Mouse (Mus musculus) heart, adult 18-20 months (tissue): ENCODE results near the gene Spryd3. TPM values are rescaled to one million over a fixed set of nuclear protein-coding genes. Genes with fewer than 3 reads are reported as not detected.
A peak's percentile ranks its signal among the peaks of the same experiment; 100 is the strongest.

Experiments
- DNase-seq, 2 experiments: peaks; one replicate each; pipeline ENCODE4 v3.0.0; 2021 to 2022; ENCODE audit warnings: mixed read lengths in 1 of 2
- total RNA-seq, 2 experiments: library from RNA; stranded (reverse); gene quantifications; 2 replicates each; pipeline ENCODE4 v1.2.3; 2021

Spryd3 gene
- total RNA-seq, 2 experiments from 2014 or later = 14.4 to 15.3 TPM

DNA sequence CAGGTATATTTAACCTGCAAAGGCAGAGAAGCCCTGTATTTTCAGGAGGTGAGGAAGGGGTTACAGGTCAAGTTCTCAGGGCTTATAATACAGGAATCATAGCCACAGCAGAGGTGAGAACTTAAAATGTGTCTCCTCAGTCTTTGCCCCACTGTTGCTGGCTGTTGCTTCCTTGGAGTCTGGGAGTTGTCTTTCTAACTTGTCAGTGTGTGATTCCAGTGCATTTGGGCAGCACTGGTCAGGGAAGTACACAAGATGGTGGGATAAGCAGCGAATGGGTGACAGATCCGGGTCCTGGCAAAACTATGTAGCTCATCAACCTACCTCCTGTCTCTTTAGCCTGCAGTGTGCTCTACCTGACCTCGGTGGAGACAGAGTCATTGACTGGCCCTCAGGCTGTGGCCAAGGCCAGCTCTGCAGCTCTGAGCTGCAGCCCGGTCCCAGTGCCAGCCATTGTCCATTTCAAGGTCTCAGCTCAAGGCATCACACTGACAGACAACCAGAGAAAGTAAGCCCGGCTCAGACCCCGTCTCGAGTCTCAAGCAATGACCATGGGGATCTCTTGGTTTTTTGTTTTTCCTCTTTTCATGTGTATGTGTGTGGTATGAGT, 21.3 kb downstream of the Spryd3 start:
- peak in 1 of 2 experiments; percentile 9 for DNase-seq

DNA sequence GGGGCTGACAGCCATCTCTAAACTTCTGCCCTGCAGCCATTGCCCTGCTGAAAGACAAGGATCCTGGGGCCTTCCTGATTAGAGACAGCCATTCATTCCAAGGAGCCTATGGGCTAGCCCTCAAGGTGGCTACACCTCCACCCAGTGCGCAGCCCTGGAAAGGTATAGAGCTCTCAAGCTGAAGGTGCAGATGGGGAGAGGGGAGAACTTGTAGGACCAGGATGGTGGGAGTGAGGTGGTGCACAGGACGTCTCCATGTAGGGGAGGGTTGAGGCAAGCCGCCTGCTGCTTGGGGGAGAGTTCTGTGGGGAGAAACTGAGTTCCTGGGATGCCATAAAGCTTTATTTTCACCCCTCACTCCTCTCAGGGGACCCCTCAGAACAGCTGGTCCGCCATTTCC, 22.4 kb downstream of the Spryd3 start:
- no peak for DNase-seq

DNA sequence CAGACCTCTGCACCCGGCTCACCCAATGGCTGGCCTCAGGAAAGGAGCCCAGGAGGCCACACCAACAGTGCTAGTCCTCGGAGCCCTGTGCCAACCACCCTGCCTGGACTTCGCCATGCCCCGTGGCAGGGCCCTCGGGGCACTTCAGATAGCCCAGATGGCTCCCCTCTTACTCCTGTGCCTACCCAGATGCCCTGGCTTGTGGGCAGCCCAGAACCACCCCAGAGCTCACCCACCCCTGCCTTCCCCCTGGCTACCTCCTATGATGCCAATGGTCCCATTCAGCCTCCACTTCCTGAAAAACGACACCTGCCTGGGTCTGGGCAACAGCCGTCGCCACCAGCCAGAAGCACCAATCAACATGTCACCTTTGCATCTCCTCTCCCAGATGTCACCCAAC, 23.2 kb downstream of the Spryd3 start:
- no peak for DNase-seq

GRCm38 (mm10) chr15:102112181-102112580, 23.9 kb downstream of the Spryd3 start:
- no peak for DNase-seq

GRCm38 (mm10) chr15:102111495-102111829, 24.6 kb downstream of the Spryd3 start:
- peak; percentile 33 to 45 for DNase-seq

DNA sequence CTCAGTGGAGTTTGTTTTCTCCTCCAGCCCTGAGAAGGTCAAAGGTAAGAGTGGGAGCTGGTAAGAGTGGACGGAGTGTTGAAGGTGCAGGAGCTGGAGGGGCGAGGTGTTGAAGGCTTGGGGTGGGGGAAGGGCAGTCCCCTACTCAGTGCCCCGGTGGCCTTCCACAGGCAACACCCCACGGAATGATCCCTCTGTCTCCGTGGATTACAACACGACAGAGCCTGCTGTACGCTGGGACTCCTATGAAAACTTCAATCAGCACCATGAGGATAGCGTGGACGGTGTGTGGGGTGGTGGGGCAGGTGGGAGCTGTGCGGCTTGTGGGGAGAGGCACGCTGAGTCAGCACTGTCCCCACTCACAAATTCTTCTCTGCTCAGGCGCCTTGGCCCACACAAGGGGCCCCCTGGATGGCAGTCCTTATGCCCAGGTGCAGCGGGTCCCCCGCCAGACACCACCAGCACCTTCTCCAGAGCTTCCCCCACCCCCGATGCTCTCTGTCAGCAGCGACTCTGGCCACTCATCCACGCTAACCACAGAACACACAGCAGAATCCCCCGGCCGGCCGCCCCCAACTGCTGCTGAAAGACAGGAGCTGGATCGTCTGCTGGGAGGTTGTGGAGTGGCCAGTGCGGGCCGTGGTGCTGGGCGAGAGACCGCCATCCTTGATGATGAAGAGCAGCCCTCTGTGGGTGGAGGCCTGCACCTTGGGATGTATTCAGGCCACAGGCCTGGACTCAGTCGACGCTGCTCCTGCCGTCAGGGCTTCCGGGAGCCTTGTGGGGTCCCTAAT, 25.1 kb downstream of the Spryd3 start:
- DNase-seq = peak in 1 of 2 experiments; percentile 28

DNA sequence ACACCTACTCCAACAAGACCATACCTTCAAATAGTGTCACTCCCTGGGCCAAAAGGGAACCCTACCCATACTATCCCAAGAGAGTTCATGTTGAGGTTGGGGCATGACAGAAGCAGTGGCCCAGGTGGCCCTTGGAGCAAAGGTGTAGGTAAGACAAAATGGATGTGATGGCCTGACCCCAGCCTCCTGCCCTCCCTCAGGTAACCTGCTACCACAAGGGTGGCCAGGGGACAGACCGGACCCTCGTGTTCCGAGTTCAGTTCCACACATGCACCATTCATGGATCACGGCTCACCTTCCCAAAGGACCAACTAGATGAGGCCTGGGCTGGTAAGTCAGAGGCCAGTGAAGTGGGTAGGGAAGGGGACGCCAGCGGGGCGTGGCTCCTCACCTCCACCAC, 25.8 kb downstream of the Spryd3 start:
- no peak for DNase-seq

GRCm38 (mm10) chr15:102108651-102109525, 27.1 kb downstream of the Spryd3 start:
- peak; percentile 84 to 86 for DNase-seq

- DNase-seq = peak; percentile 55 to 84
These were observed 28.1 kb downstream of the Spryd3 start for GRCm38 (mm10) chr15:102107689-102108573.

GRCm38 (mm10) chr15:102106754-102107456, 29.1 kb downstream of the Spryd3 start:
- DNase-seq = peak; percentile 32 to 48

- DNase-seq = peak; percentile 70 to 78
These were observed 30.0 kb downstream of the Spryd3 start for GRCm38 (mm10) chr15:102105764-102106730.

- peak; percentile 90 to 93 for DNase-seq
These were observed 30.7 kb downstream of the Spryd3 start for GRCm38 (mm10) chr15:102105360-102105759.

DNA sequence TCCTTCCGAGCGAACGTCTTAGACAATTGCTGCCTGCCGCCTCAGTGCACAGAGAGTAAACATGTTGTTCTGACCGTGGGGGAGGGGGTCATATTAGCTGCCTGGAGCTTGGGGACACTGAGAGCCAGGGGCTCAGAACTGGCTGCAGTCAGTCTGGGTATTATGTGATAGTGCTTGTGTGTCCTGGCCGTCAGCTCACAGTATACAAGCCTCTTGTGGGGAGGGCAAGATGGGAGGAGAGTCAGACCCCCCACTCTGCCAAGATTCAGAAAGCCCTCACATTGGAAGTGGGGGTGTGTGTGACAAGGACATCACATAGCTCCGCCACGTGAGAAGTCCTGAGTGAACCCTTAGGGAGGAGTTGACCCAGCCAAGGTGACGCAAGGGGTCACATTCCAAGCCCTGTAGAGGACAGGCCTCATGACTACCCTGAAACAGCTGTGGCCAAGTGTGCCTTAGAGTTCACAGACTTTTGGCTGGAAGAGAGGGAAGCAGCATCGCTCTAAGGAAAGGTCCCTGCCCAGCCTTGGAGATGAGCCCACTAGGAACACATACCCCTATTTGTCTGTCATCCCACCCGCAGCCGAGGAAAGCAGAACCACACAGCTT, 32.0 kb downstream of the Spryd3 start:
- peak; percentile 96 to 97 for DNase-seq

- DNase-seq = peak; percentile 84 to 86
These were observed 32.6 kb downstream of the Spryd3 start for GRCm38 (mm10) chr15:102103371-102103946.

- peak; percentile 87 to 92 for DNase-seq
These were observed 33.4 kb downstream of the Spryd3 start for GRCm38 (mm10) chr15:102102548-102103121.

DNA sequence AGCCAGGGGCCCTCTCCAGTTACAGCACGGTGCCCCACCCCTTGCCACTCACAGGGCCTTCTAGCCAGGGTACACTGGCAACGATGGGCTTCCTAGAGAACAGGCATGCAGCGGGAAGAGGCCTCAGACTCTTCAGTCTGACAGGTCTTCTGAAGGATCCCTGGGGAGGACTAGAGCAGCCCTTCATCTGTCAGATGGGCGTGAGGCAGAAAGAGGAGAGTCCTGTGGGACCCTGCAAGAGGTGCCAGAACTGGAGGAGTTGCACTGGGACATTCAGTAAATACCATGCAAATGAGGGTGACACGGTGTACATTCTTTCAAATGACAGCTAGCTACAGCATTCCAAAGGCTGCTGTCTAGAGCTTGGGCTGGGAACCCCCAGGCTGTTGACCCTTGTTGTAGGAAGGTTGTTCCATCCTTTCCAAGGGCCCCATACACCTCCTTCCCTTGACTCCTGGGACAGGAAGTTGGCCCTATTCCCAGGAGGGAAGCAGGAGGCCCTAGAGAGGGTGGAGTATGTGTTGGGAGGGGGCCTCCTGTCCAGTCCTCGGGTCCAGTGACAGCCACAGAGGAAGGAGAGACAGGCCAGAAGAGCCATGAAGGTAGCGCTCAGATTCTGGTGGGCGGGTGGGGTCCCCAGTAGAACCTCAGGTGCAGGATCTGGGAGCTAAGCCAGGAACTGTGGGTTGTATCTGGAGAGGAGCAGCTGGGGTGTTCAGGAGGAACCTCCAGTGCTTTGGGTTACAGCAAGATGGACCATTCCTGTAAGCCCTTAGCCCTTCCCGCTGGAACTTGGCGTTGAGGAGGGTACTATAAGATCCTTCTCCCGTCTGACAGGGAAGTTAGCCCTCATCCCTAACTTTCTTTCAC, 34.1 kb downstream of the Spryd3 start:
- DNase-seq = peak; percentile 90 to 94

DNA sequence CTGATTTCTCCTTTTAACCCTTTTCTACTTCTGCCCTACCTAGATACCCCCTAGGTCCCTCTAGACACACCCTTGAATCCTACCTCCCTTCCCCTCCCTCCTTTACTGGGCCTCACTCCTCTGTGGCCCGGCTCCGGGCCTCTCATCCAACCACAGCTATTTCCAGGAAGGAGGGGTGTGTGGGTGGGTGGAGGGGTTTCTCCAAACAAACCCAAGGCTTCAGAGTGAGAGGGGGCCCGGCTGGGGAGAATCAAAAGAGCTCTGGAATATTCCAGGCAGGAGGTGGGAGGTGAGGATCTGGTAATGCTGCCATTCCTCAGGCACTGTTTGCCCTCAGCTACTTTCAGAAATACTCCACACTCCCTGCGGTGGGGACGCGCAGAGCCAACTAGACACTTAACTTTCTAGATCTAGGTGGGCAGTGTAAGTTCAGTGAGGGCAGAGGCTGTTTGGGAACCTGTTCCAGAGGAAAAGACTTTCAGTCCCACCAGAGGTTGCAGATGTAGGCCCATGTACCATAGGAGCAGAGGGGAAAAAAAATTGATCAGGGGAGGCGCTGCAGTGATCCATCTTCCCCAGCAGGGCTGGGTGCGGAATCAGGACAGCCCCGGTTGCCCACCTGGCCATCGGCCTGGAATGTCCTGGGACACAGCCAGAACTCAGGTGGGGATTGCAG, 34.9 kb downstream of the Spryd3 start:
- DNase-seq = peak; percentile 68 to 70
